Mouse (Mus musculus): ENCODE data around the gene Isg20l2.

- TF ChIP-seq CTCF (IDR thresholded peaks at IDR 0.05), result peak; percentile 17
- TF ChIP-seq EP300 (IDR thresholded peaks at IDR 0.05), result no peak
Observed at GRCm38 (mm10) chr3:87987633-87988032, 57.5 kb downstream of the Isg20l2 start.
